Mouse (Mus musculus): ENCODE measurements around the gene Tbc1d2. TPM values are rescaled to one million over a fixed set of nuclear protein-coding genes. Genes with fewer than 3 reads are reported as not detected.

The Tbc1d2 gene
- polyA plus RNA-seq, 1 experiment from 2014 or later: 7.4 TPM

- ATAC-seq: no peak
- H3K36me3 ChIP-seq (ENCODE audit: control insufficient read depth, insufficient read depth, low read length): no peaks in the 10 kb centered on the region
- no peaks in the 10 kb centered on the region for H3K4me1 ChIP-seq (ENCODE audit: control insufficient read depth, insufficient read depth, low read length)
- H3K4me3 ChIP-seq (ENCODE audit: low read length): no peak overlapping the region
- H3K27me3 ChIP-seq (replicated peaks; ENCODE audit: control insufficient read depth, insufficient read depth, low read length): no peaks in the 10 kb centered on the region
- no peak overlapping the region for H3K4me2 ChIP-seq (ENCODE audit: low read depth, low read length)
- no peaks in the 10 kb centered on the region for H3K9me3 ChIP-seq (ENCODE audit: control insufficient read depth, low read length)
- WGBS: 77% methylated on average over 6 of the region's 6 CpGs
- H3K27ac ChIP-seq (ENCODE audit: low read length): no peak overlapping the region
- H3K9ac ChIP-seq (ENCODE audit: low read depth, low read length): no peak overlapping the region
Observed at GRCm38 (mm10) chr4:46617408-46617807, 32.6 kb downstream of the Tbc1d2 start.

GRCm38 (mm10) chr4:46614641-46615040, 35.4 kb downstream of the Tbc1d2 start:
- Histone ChIP-seq H3K4me1 (ENCODE audit: control insufficient read depth, insufficient read depth, low read length) (no peaks in the 10 kb centered on the region), H3K27me3 (replicated peaks; ENCODE audit: control insufficient read depth, insufficient read depth, low read length) (no peaks in the 10 kb centered on the region), H3K27ac (ENCODE audit: low read length) (no peak overlapping the region), H3K9me3 (ENCODE audit: control insufficient read depth, low read length) (no peaks in the 10 kb centered on the region), H3K9ac (ENCODE audit: low read depth, low read length) (no peak overlapping the region), H3K4me3 (ENCODE audit: low read length) (no peak overlapping the region), H3K36me3 (ENCODE audit: control insufficient read depth, insufficient read depth, low read length) (no peaks in the 10 kb centered on the region), H3K4me2 (ENCODE audit: low read depth, low read length) (no peak overlapping the region)
- WGBS: 72% methylated on average over 9 of the region's 9 CpGs
- no peak for ATAC-seq

DNA sequence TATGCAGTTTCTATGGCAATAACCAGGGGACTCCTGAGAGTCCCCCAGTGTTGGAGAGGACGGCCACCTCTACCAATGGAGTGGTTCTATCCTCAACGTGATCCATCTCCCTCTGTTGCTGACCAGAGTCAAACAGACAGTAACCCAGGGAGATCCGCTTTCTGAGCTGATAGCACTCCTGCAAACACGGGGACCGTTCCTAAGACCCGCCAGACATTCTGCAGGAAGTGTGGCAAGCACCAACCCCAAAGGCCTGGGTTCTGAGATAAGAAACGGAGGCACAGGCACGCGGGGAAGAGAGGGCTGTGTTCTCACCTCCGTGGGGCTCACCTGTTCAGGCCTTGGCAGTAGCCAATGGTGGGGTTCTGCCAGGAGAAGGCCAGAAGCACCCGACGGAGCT, 36.4 kb downstream of the Tbc1d2 start:
- Histone ChIP-seq H3K27ac (ENCODE audit: low read length) (no peak overlapping the region), H3K4me1 (ENCODE audit: control insufficient read depth, insufficient read depth, low read length) (no peaks in the 10 kb centered on the region), H3K9ac (ENCODE audit: low read depth, low read length) (no peak overlapping the region), H3K4me2 (ENCODE audit: low read depth, low read length) (no peak overlapping the region), H3K27me3 (replicated peaks; ENCODE audit: control insufficient read depth, insufficient read depth, low read length) (no peaks in the 10 kb centered on the region), H3K4me3 (ENCODE audit: low read length) (no peak overlapping the region), H3K9me3 (ENCODE audit: control insufficient read depth, low read length) (no peaks in the 10 kb centered on the region), H3K36me3 (ENCODE audit: control insufficient read depth, insufficient read depth, low read length) (no peaks in the 10 kb centered on the region)
- 73% methylated on average over 12 of the region's 12 CpGs for WGBS
- ATAC-seq: no peak

- H3K4me2 ChIP-seq (ENCODE audit: low read depth, low read length): no peak overlapping the region
- ATAC-seq: peak; percentile 37
- H3K4me3 ChIP-seq (ENCODE audit: low read length): no peak overlapping the region
- H3K36me3 ChIP-seq (ENCODE audit: control insufficient read depth, insufficient read depth, low read length): no peaks in the 10 kb centered on the region
- H3K9ac ChIP-seq (ENCODE audit: low read depth, low read length): no peak overlapping the region
- no peak overlapping the region for H3K27ac ChIP-seq (ENCODE audit: low read length)
- H3K9me3 ChIP-seq (ENCODE audit: control insufficient read depth, low read length): no peaks in the 10 kb centered on the region
- H3K4me1 ChIP-seq (ENCODE audit: control insufficient read depth, insufficient read depth, low read length): no peaks in the 10 kb centered on the region
- WGBS: 4% methylated on average over 4 of the region's 4 CpGs
- H3K27me3 ChIP-seq (replicated peaks; ENCODE audit: control insufficient read depth, insufficient read depth, low read length): no peaks in the 10 kb centered on the region
Observed at GRCm38 (mm10) chr4:46611181-46611580, 38.8 kb downstream of the Tbc1d2 start.

DNA sequence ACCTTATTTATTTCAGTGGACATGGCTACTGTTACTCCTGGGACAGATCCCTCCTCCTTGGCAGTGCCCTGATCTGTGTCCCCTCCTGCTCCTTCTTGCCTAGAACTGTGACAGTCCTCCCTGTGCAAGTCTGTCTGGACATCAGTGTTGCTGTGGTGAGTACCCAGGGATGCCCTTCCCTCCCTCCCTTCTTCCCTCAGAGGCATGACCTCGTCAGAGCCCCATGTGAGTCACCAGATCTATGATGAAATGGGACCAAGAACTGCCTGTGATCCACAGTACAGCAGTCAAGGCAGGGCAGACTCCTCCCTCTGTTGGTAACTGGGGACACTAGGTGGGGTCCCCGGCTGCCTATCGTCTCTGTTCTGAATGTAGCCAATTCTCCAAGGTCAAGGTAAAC, 42.4 kb downstream of the Tbc1d2 start:
- ATAC-seq: no peak
- no peak overlapping the region for H3K9ac ChIP-seq (ENCODE audit: low read depth, low read length)
- no peak overlapping the region for H3K4me3 ChIP-seq (ENCODE audit: low read length)
- WGBS: 75% methylated on average over 3 of the region's 3 CpGs
- no peaks in the 10 kb centered on the region for H3K36me3 ChIP-seq (ENCODE audit: control insufficient read depth, insufficient read depth, low read length)
- no peaks in the 10 kb centered on the region for H3K27me3 ChIP-seq (replicated peaks; ENCODE audit: control insufficient read depth, insufficient read depth, low read length)
- H3K27ac ChIP-seq (ENCODE audit: low read length): no peak overlapping the region
- no peaks in the 10 kb centered on the region for H3K9me3 ChIP-seq (ENCODE audit: control insufficient read depth, low read length)
- no peak overlapping the region for H3K4me2 ChIP-seq (ENCODE audit: low read depth, low read length)
- no peaks in the 10 kb centered on the region for H3K4me1 ChIP-seq (ENCODE audit: control insufficient read depth, insufficient read depth, low read length)

DNA sequence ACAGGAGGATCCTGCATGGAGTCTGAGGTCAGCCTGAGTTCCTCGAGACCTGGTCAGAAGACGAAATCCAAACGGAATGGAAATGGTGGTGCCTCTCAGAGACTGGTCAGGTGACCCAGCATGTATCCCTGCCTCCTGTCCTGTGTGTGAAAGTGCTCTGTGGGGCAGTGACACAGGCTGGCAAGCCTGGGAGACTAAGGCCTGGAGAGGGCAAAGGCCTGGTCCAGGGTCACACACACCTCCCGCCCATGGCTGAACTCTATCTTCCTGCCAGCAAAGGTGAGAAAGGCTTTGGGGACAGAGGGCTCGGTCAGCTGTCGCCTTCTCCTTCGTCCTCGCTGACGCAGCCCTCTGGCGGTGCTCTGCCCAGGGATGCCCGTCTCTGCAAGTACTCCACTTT, 44.6 kb downstream of the Tbc1d2 start:
- Histone ChIP-seq H3K27ac (ENCODE audit: low read length) (no peak overlapping the region), H3K9ac (ENCODE audit: low read depth, low read length) (no peak overlapping the region), H3K36me3 (ENCODE audit: control insufficient read depth, insufficient read depth, low read length) (no peaks in the 10 kb centered on the region), H3K9me3 (ENCODE audit: control insufficient read depth, low read length) (no peaks in the 10 kb centered on the region), H3K4me3 (ENCODE audit: low read length) (no peak overlapping the region), H3K4me1 (ENCODE audit: control insufficient read depth, insufficient read depth, low read length) (0 out of 2 replicates have a peak, but pooled peaks cover 4% of the 10 kb centered on the region), H3K4me2 (ENCODE audit: low read depth, low read length) (no peak overlapping the region), H3K27me3 (replicated peaks; ENCODE audit: control insufficient read depth, insufficient read depth, low read length) (peaks cover 13% of the 10 kb centered on the region; the same call in 1 of the 2 replicates)
- ATAC-seq: no peak
- WGBS: 67% methylated on average over 11 of the region's 11 CpGs

DNA sequence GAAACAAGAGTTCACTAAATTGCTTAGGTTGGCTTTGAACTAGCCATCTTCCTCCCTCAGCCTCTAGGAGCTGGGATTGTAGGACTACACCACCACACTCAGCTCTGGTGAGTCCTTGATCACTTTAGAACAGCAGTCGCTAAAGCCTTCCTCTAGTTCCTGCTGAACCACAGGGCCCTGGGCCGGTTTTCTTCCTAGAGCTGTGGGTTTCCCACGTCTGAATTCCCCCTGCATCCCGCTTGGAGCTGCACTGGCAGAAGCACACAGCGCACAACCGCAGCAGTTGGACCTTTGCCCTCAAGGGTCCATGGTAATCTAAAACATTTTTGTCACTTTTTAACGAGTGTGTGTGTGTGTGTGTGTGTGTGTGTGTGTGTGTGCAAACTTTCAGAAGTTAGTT, 47.3 kb downstream of the Tbc1d2 start:
- no peak overlapping the region for H3K27ac ChIP-seq (ENCODE audit: low read length)
- no peaks in the 10 kb centered on the region for H3K9me3 ChIP-seq (ENCODE audit: control insufficient read depth, low read length)
- 51% methylated on average over 7 of the region's 7 CpGs for WGBS
- ATAC-seq: no peak
- H3K4me2 ChIP-seq (ENCODE audit: low read depth, low read length): peak overlapping the region; percentile 90
- no peaks in the 10 kb centered on the region for H3K36me3 ChIP-seq (ENCODE audit: control insufficient read depth, insufficient read depth, low read length)
- H3K9ac ChIP-seq (ENCODE audit: low read depth, low read length): 0 out of 2 replicates have a peak overlapping the region, but pooled peaks have one; percentile 81
- peaks cover 20% of the 10 kb centered on the region; the same call in 1 of the 2 replicates for H3K27me3 ChIP-seq (replicated peaks; ENCODE audit: control insufficient read depth, insufficient read depth, low read length)
- H3K4me1 ChIP-seq (ENCODE audit: control insufficient read depth, insufficient read depth, low read length): 0 out of 2 replicates have a peak, but pooled peaks cover 4% of the 10 kb centered on the region
- 0 out of 2 replicates have a peak overlapping the region, but pooled peaks have one; percentile 70 for H3K4me3 ChIP-seq (ENCODE audit: low read length)

DNA sequence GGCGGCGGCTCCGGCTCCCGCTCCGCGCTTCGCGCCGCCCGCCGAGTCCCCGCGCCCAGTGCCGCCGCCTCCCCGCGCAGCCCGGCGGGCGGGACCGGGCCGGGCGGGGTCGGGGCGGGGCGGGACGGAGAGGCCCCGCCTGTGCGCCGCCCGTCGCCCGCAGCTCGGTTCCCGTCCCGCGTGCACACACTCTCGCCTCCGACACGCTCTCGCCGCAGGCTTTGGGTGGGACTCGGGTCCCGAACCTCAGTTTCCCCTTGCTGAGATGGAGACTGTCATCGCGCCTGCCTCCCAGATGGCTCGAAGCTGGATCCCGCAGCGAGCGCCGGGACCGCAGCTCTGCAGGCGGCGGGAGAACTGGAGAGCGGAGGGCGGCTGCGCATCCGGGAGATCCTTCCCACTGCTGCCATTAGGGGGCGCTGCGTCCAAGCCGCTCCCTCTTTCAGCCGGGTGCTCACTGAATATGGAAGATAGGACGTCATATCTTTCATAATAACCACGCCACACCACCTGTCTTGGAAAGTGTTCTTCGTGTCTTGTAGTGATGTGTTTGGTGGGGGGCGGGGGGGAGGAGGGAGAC, 48.1 kb downstream of the Tbc1d2 start, which contains the start of gene Coro2a:
Coro2a (minus strand) TSS at position 359 of the 580 bp plus-strand sequence.
- peak within 1 kb of the TSS; percentile 81 for H3K9ac ChIP-seq (ENCODE audit: low read depth, low read length)
- no peaks in the 10 kb centered on the region for H3K9me3 ChIP-seq (ENCODE audit: control insufficient read depth, low read length)
- H3K36me3 ChIP-seq (ENCODE audit: control insufficient read depth, insufficient read depth, low read length): no peaks in the 10 kb centered on the region
- peak within 1 kb of the TSS; percentile 90 for H3K4me2 ChIP-seq (ENCODE audit: low read depth, low read length)
- WGBS: under 1% methylated on average over 59 of the region's 66 CpGs
- H3K4me1 ChIP-seq (ENCODE audit: control insufficient read depth, insufficient read depth, low read length): peaks cover 6% of the 10 kb centered on the region; the same call in 1 of the 2 replicates
- peak; percentile 76 for ATAC-seq
- peak within 1 kb of the TSS; percentile 81 for H3K27ac ChIP-seq (ENCODE audit: low read length)
- H3K4me3 ChIP-seq (ENCODE audit: low read length): peak within 1 kb of the TSS; percentile 70
- peaks cover 20% of the 10 kb centered on the region; the same call in 1 of the 2 replicates for H3K27me3 ChIP-seq (replicated peaks; ENCODE audit: control insufficient read depth, insufficient read depth, low read length)

- no peaks in the 10 kb centered on the region for H3K36me3 ChIP-seq (ENCODE audit: control insufficient read depth, insufficient read depth, low read length)
- H3K9ac ChIP-seq (ENCODE audit: low read depth, low read length): peak overlapping the region; percentile 81
- H3K27ac ChIP-seq (ENCODE audit: low read length): peak overlapping the region; percentile 81
- peaks cover 11% of the 10 kb centered on the region for H3K4me1 ChIP-seq (ENCODE audit: control insufficient read depth, insufficient read depth, low read length)
- under 1% methylated on average over 44 of the region's 52 CpGs for WGBS
- no peaks in the 10 kb centered on the region for H3K9me3 ChIP-seq (ENCODE audit: control insufficient read depth, low read length)
- H3K4me3 ChIP-seq (ENCODE audit: low read length): peak overlapping the region; percentile 70
- peak; percentile 15; the same call in 1 of the 2 replicates for ATAC-seq
- peaks cover 20% of the 10 kb centered on the region; the same call in 1 of the 2 replicates for H3K27me3 ChIP-seq (replicated peaks; ENCODE audit: control insufficient read depth, insufficient read depth, low read length)
- peak overlapping the region; percentile 90 for H3K4me2 ChIP-seq (ENCODE audit: low read depth, low read length)
Observed at GRCm38 (mm10) chr4:46601258-46601843, 48.7 kb downstream of the Tbc1d2 start.
